Mouse (Mus musculus) bone marrow, adult 2 months (tissue): ENCODE measurements around the gene Skil.

Experiments used
- CTCF ChIP-seq: fragments of 200-500 bp; IDR thresholded peaks from 2 replicates; pipeline ENCODE4 v1.5.1; 2011; ENCODE audit warnings: low read length, control low read depth; ENCODE audit not compliant: control insufficient read depth, insufficient read depth
- POLR2A ChIP-seq: fragments of 200-500 bp; IDR thresholded peaks from 2 replicates; pipeline ENCODE4 v1.6.1; 2011; ENCODE audit warnings: low read depth, mild to moderate bottlenecking, control low read depth, low read length, borderline replicate concordance; ENCODE audit not compliant: control insufficient read depth

DNA sequence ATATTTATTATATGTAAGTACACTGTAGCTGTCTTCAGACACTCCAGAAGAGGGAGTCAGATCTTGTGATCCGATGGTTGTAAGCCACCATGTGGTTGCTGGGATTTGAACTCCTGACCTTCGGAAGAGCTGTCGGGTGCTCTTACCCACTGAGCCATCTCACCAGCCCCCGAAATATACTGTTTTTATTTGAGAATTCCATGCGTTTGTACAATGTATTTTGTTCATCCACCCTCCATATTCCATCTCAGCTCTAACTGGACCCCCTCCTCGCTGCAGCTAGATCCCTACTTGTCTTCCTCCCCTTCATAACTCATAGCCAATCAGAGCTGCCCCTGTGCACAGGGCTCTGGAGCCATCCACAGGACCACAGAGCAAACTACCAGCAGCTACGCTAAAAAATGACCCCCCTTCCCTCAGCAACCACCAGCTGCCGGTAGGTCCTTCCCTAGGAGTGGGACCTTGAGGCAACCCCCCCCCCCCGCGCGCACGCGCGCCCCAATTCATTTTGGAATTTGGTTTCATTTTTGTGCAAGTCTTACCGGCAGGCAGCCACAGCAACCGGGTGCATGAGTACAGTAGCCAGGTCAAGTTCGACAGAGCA is 38.7 kb upstream of the Skil start:
- 0 out of 2 replicates have a peak, but pooled peaks have one; percentile 6 for TF ChIP-seq CTCF
- no peak for TF ChIP-seq POLR2A
